Mouse (Mus musculus) neural tube, embryonic 15.5 days (tissue): ENCODE results near the gene Myo10. TPM values are rescaled to one million over a fixed set of nuclear protein-coding genes. Genes with fewer than 3 reads are reported as not detected.

Experiments used
- ATAC-seq: fragments of 200-750 bp; cut with Nextera tagmentation; 2 replicates; pipeline ENCODE4 v1.8.0; 2017; ENCODE audit warnings: mild to moderate bottlenecking, moderate TSS enrichment, moderate library complexity; ENCODE audit not compliant: low FRiP score
- H3K27ac ChIP-seq: fragments of 300-500 bp; sonication (generic); replicated peaks from 2 replicates; pipeline ENCODE4 v1.5.1; 2015; ENCODE audit warnings: mild to moderate bottlenecking, inconsistent platforms
- H3K27me3 ChIP-seq: fragments of 300-500 bp; sonication (generic); replicated peaks from 2 replicates; pipeline ENCODE4 v1.6.1; 2015; ENCODE audit warnings: inconsistent platforms
- H3K36me3 ChIP-seq: fragments of 300-500 bp; sonication (generic); 2 replicates; pipeline ENCODE4 v1.6.1; 2015; ENCODE audit warnings: inconsistent platforms
- H3K4me1 ChIP-seq: fragments of 300-500 bp; sonication (generic); 2 replicates; pipeline ENCODE4 v1.6.1; 2015; ENCODE audit warnings: inconsistent platforms
- H3K4me2 ChIP-seq: fragments of 300-500 bp; sonication (generic); 2 replicates; pipeline ENCODE4 v1.6.1; 2015; ENCODE audit warnings: inconsistent platforms, mild to moderate bottlenecking, moderate library complexity
- H3K4me3 ChIP-seq: fragments of 300-500 bp; sonication (generic); replicated peaks from 2 replicates; pipeline ENCODE4 v1.5.1; 2015; ENCODE audit warnings: mild to moderate bottlenecking, inconsistent platforms
- H3K9ac ChIP-seq: fragments of 300-500 bp; sonication (generic); replicated peaks from 2 replicates; pipeline ENCODE4 v1.6.1; 2015; ENCODE audit warnings: mild to moderate bottlenecking, inconsistent platforms
- H3K9me3 ChIP-seq: fragments of 300-500 bp; sonication (generic); replicated peaks from 2 replicates; pipeline ENCODE4 v1.6.1; 2016; ENCODE audit warnings: inconsistent platforms
- WGBS: fragments of 180-500 bp; shearing (Covaris S2); methylation state at CpG from one replicate; pipeline ENCODE4 v1.1.7; 2015; ENCODE audit warnings: mixed read lengths; 5-methylcytosine and 5-hydroxymethylcytosine counted together
- polyA plus RNA-seq: library from polyadenylated mRNA; unstranded; fragments of >200 nt; fragmentation: Nextera tagmentation; extraction: Ambion mirVana; gene quantifications from 2 replicates; pipeline ENCODE4 v1.2.1, GENCODE M21; 2015

The Myo10 gene
- 19.5 and 26.1 TPM in 2 replicates for polyA plus RNA-seq

- Histone ChIP-seq H3K9me3 (no peaks in the 10 kb centered on the region), H3K4me1 (peaks cover 35% of the 10 kb centered on the region), H3K36me3 (no peaks in the 10 kb centered on the region), H3K4me3 (peak within 1 kb of the TSS; percentile 69), H3K27me3 (peaks cover 24% of the 10 kb centered on the region), H3K27ac (peak within 1 kb of the TSS; percentile 66), H3K4me2 (peak within 1 kb of the TSS; percentile 100), H3K9ac (peak within 1 kb of the TSS; percentile 64)
- peak; percentile 95 for ATAC-seq
- under 1% methylated on average over 53 of the region's 53 CpGs for WGBS
These were observed at the start of gene Myo10 for GRCm38 (mm10) chr15:25622200-25622866. Gene Myo10 (plus strand): TSS chr15:25622525.

GRCm38 (mm10) chr15:25573113-25573512 is 49.2 kb upstream of the Myo10 start:
- Histone ChIP-seq H3K4me1 (no peaks in the 10 kb centered on the region), H3K4me3 (no peak overlapping the region), H3K27ac (no peak overlapping the region), H3K27me3 (no peaks in the 10 kb centered on the region), H3K9me3 (no peaks in the 10 kb centered on the region), H3K9ac (no peak overlapping the region), H3K4me2 (no peak overlapping the region), H3K36me3 (no peaks in the 10 kb centered on the region)
- no peak for ATAC-seq
- 71% methylated on average over 3 of the region's 3 CpGs for WGBS

- Histone ChIP-seq H3K4me2 (no peak overlapping the region), H3K9ac (no peak overlapping the region), H3K27ac (no peak overlapping the region), H3K36me3 (no peaks in the 10 kb centered on the region), H3K27me3 (no peaks in the 10 kb centered on the region), H3K4me3 (no peak overlapping the region), H3K4me1 (no peaks in the 10 kb centered on the region), H3K9me3 (no peaks in the 10 kb centered on the region)
- ATAC-seq, result no peak
- 87% methylated on average over 7 of the region's 7 CpGs for WGBS
These were observed 48.3 kb upstream of the Myo10 start for GRCm38 (mm10) chr15:25573876-25574601.

- Histone ChIP-seq H3K9me3 (no peaks in the 10 kb centered on the region), H3K4me2 (no peak overlapping the region), H3K36me3 (no peaks in the 10 kb centered on the region), H3K9ac (no peak overlapping the region), H3K4me3 (no peak overlapping the region), H3K4me1 (no peaks in the 10 kb centered on the region), H3K27me3 (no peaks in the 10 kb centered on the region), H3K27ac (no peak overlapping the region)
- no peak for ATAC-seq
- 89% methylated on average over 8 of the region's 8 CpGs for WGBS
These were observed 44.8 kb upstream of the Myo10 start for GRCm38 (mm10) chr15:25577327-25578051.

- WGBS, result 87% methylated on average over 4 of the region's 4 CpGs
- Histone ChIP-seq H3K27ac (no peak overlapping the region), H3K4me3 (no peak overlapping the region), H3K9ac (no peak overlapping the region), H3K9me3 (no peaks in the 10 kb centered on the region), H3K36me3 (no peaks in the 10 kb centered on the region), H3K4me1 (no peaks in the 10 kb centered on the region), H3K27me3 (no peaks in the 10 kb centered on the region), H3K4me2 (no peak overlapping the region)
- ATAC-seq, result no peak
These were observed 44.0 kb upstream of the Myo10 start for GRCm38 (mm10) chr15:25578369-25578768.

GRCm38 (mm10) chr15:25580731-25581130 is 41.6 kb upstream of the Myo10 start:
- Histone ChIP-seq H3K9me3 (no peaks in the 10 kb centered on the region), H3K36me3 (no peaks in the 10 kb centered on the region), H3K4me2 (no peak overlapping the region), H3K4me3 (no peak overlapping the region), H3K27ac (no peak overlapping the region), H3K9ac (no peak overlapping the region), H3K27me3 (no peaks in the 10 kb centered on the region), H3K4me1 (no peaks in the 10 kb centered on the region)
- no peak for ATAC-seq
- WGBS, result 48% methylated on average over 6 of the region's 6 CpGs

GRCm38 (mm10) chr15:25582055-25582454 is 40.3 kb upstream of the Myo10 start:
- Histone ChIP-seq H3K36me3 (no peaks in the 10 kb centered on the region), H3K27me3 (no peaks in the 10 kb centered on the region), H3K4me3 (no peak overlapping the region), H3K9ac (no peak overlapping the region), H3K4me1 (no peaks in the 10 kb centered on the region), H3K4me2 (no peak overlapping the region), H3K9me3 (no peaks in the 10 kb centered on the region), H3K27ac (no peak overlapping the region)
- 81% methylated on average over 6 of the region's 6 CpGs for WGBS
- ATAC-seq, result no peak

GRCm38 (mm10) chr15:25583361-25583760 is 39.0 kb upstream of the Myo10 start:
- H3K36me3 ChIP-seq, result no peaks in the 10 kb centered on the region
- H3K9me3 ChIP-seq, result no peaks in the 10 kb centered on the region
- H3K4me3 ChIP-seq, result no peak overlapping the region
- 94% methylated on average over 8 of the region's 8 CpGs for WGBS
- H3K27ac ChIP-seq, result no peak overlapping the region
- H3K9ac ChIP-seq, result no peak overlapping the region
- no peak for ATAC-seq
- no peak overlapping the region for H3K4me2 ChIP-seq
- H3K27me3 ChIP-seq, result no peaks in the 10 kb centered on the region
- no peaks in the 10 kb centered on the region for H3K4me1 ChIP-seq

GRCm38 (mm10) chr15:25586828-25587227 is 35.5 kb upstream of the Myo10 start:
- Histone ChIP-seq H3K4me2 (no peak overlapping the region), H3K27ac (no peak overlapping the region), H3K9ac (no peak overlapping the region), H3K9me3 (no peaks in the 10 kb centered on the region), H3K27me3 (no peaks in the 10 kb centered on the region), H3K36me3 (no peaks in the 10 kb centered on the region), H3K4me1 (no peaks in the 10 kb centered on the region), H3K4me3 (no peak overlapping the region)
- ATAC-seq, result no peak
- WGBS, result 57% methylated on average over 3 of the region's 3 CpGs

GRCm38 (mm10) chr15:25587943-25588342 is 34.4 kb upstream of the Myo10 start:
- ATAC-seq, result no peak
- Histone ChIP-seq H3K27me3 (no peaks in the 10 kb centered on the region), H3K4me3 (no peak overlapping the region), H3K27ac (no peak overlapping the region), H3K36me3 (no peaks in the 10 kb centered on the region), H3K9ac (no peak overlapping the region), H3K9me3 (no peaks in the 10 kb centered on the region), H3K4me2 (no peak overlapping the region), H3K4me1 (no peaks in the 10 kb centered on the region)
- WGBS, result 88% methylated on average over 8 of the region's 8 CpGs

GRCm38 (mm10) chr15:25589318-25589902 is 32.9 kb upstream of the Myo10 start:
- H3K36me3 ChIP-seq, result no peaks in the 10 kb centered on the region
- H3K4me2 ChIP-seq, result no peak overlapping the region
- H3K4me3 ChIP-seq, result no peak overlapping the region
- WGBS, result 75% methylated on average over 11 of the region's 11 CpGs
- no peak overlapping the region for H3K27ac ChIP-seq
- no peaks in the 10 kb centered on the region for H3K27me3 ChIP-seq
- no peak overlapping the region for H3K9ac ChIP-seq
- ATAC-seq, result no peak
- H3K4me1 ChIP-seq, result no peaks in the 10 kb centered on the region
- H3K9me3 ChIP-seq, result no peaks in the 10 kb centered on the region
